Mouse (Mus musculus) WW6 (cell line): Measurements from ENCODE around the gene Erbb2.

Experiments used
- DNase-seq: peaks from one replicate; pipeline ENCODE4 v3.0.0-alpha.2; 2013; ENCODE audit warnings: low read depth, low spot score

Gene Erbb2

DNA sequence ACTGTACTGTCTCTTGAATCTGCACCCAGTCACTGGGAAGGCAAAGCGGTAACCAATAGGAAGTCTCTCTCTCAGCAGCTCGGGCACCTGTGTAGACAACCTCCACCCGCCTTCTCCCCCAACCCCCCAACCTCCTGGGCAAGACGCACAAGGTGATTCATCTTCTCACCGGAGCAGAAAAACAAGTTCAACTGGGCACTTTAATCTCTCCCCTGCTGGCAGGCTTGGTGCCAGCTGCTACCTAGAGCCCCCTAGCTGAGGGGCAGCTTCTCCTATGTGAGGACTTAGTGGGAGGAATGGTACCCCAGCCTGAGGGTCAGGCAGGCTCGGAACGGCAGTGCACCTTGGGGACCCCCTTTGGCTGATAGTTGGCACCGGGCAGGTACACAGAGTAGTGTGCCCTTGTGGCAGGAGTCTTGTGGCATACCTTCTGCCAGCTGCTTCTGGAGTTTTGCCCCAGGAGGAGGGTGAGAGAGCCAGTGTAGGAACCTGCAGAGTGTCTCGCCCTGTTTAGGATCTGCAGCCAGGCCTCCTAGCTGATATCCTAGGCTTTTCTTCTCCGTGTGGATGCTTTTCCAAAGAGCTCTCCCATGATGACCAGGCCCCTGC is 6.8 kb downstream of the Erbb2 start:
- DNase-seq = no peak

DNA sequence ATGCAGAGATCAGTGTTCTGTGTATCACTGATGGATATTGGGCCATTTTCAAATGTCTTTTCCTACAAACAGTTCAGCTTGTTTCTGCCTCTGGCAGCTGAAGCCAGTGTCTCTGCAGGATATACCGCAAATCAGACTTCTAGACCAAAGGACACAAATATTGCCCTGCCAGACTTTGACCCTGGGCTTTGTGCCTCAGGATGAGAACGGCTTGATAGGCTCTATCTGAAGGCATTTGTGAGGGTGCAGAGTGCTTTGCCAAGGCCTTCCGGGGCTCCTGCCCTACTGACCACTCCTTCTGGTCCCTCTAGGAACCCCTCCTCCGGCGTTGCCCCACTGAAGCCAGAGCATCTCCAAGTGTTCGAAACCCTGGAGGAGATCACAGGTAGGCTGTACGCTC is 14.3 kb downstream of the Erbb2 start:
- no peak for DNase-seq

DNA sequence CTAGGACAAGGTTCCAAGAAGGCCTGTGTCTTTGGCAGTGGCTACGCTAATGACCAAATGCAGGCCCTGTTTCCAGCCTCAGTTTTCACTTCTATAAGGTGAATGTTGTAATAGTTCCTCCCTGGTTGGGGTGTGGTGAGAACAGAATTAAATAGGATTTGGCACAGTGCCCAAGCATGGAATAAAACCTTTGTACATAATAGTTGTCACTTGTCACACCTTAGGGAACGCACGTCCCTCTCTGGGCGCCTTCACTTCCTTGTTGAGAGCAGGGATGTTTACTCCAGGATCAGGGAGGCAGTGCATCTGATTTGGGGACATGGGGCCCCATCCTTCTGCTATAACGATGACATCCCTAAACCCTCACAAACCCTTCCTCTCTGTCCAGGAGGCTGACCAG is 16.2 kb downstream of the Erbb2 start:
- no peak for DNase-seq

DNA sequence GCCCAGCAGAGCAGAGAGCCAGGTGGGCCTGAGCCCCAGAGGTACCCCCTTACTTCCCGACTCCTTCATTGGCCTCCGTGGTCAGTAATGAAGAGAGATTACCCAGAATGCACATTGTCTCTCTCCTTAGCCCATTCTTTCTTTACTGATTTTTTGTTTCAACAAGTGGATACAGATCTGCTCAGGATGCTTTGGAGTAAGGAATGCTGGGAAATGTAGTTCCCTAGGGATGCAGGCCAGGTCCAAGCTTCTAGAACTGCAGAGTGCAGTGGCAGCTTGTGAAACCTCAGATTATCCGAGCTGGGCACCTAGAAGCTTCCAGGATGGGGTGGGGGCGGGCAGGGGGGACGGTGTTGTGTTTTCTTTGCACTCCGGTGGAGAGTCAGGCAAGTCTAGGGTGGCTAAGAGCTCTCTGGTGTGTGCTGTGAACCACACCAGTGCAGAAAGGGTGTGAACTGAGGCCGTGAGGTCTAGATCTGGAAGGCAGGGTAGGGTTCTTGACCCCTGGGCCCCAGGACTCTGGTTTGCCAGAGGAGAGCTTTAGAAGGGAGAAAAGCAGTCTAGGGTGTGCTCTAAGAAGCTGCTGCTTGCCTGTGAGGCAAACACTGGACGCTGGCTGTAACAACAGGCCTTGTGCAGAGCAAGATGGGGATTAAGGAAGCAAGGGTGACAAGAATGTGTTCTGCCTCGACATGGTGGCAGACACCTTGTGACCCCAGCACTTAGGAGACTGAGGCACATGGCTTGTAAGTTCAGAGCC is 19.7 kb downstream of the Erbb2 start:
- DNase-seq = no peak

DNA sequence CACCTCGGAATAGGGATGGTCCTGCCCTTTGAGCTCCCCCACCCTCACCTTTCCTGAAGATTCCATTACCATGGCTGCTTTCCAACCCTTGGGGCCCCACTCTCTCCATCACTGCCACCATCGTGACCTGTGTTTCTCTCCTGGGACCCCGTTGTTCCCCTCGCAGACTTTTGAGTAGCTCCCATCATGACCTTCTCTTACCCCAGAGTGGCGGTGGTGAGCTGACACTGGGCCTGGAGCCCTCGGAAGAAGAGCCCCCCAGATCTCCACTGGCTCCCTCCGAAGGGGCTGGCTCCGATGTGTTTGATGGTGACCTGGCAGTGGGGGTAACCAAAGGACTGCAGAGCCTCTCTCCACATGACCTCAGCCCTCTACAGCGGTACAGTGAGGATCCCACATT is 23.5 kb downstream of the Erbb2 start:
- no peak for DNase-seq

DNA sequence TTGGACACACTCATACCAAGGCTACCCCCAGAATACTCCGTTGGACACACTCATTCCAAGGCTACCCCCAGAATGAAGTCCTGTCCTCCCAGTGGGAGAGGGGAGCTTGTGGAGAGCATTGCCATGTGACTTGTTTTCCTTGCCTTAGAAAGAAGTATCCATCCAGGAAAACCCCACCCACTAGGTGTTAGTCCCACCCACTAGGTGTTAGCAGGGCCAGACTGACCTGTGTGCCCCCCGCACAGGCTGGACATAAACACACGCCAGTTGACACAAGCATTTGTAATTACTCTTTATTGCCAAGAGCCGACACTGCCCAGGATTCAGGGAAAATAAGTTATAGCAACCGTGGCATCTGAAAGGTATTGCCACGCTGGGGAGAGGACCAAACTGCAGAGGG is 25.2 kb downstream of the Erbb2 start:
- no peak for DNase-seq

DNA sequence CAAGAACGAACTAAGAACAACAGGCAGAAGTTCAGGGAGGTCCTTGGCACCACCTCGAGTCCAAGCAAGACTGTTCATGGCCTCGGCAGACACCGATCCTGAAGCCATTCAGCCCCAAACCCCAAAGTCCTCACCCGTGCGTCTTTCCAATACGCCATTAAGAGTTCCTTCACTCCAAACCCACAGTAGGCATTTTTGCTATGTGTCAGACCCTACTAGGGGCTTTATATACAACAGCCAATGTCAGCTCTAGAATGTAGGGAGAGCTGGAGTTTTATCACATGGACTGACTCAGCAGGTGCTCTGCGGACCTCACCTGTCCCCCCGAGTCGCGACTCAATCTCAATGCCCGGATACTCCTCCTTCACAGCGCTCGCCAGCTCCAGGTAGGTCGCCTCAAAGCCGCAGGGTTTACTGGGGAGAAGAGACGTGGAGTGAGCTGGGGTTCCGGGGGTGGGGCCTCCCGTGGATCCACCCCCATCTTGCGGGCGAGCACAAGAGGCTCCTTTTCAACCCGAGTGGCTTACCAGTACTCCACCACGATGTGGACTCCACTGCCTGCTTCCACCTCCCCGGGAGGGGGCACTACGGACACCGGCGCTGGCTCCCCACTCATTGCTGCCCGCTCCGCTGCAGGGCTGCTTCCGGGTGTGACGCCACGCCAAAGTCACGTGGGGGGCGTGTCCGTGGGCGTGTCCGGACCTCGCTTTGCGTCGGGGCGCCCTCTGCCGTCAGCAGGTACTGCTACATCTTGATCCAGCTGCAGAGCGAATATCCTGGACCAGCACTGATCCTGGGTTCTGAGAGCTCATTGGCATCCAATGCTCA is 26.3 kb downstream of the Erbb2 start, which contains the start of gene Mien1:
Gene Mien1, minus strand, starts transcription at position 661 of the 828 bp plus-strand sequence.
- DNase-seq = peak; percentile 97

DNA sequence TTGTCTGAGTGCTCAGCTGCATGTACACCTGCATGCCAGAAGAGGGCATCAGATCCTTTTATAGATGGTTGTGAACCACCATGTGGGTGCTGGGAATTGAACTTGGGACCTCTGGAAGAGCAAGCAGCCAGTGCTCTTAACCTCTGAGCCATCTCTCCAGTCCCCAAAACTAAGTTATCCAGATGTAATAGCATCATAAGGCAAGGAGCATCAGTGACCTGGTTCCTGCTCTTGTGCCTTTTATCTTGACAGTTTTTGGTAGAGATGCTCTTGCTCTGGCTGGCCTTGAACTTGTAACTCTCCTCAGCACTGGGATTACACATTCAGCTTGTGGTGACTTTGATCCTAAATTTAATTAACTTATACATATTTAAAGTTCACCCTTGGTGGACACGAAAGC is 31.4 kb downstream of the Erbb2 start:
- no peak for DNase-seq

DNA sequence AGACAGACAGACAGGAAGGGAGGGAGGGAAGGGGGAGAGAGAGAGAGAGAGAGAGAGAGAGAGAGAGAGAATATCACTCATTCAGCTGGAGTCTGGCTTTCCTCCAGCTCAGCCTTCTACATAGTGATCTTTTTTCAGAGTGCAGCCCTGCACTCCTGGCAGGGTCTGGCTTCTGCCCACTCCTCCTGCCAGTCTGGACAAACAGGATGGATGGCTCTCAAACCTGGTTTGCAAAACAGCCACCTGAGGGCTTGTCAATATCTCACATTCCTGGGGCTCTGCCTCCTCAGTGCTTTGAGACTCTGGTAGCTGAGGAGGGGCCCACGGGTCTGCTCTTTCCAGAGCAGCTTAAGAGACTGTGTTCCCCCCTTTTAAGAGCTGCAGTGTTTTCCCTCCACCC is 33.0 kb downstream of the Erbb2 start:
- no peak for DNase-seq

DNA sequence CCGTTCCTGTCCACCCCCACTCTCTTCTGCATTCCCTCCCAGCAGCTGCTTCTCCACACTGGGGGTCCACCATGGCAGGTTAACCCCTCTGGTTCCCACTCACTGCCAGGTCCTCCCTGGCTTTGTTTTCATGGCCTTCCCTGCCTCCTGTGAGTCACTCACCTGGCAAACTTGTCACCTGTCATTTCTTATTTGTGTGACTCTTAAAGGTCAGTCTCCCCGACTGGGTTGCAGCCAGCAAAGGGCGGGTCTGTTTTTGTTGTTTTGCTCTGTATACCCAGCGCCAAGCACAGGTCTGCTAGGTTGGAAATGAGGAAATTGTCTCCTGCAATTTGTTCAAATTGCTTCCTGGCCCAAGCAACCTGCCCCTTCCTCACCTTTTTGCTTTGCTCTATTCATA is 33.4 kb downstream of the Erbb2 start:
- DNase-seq = no peak

DNA sequence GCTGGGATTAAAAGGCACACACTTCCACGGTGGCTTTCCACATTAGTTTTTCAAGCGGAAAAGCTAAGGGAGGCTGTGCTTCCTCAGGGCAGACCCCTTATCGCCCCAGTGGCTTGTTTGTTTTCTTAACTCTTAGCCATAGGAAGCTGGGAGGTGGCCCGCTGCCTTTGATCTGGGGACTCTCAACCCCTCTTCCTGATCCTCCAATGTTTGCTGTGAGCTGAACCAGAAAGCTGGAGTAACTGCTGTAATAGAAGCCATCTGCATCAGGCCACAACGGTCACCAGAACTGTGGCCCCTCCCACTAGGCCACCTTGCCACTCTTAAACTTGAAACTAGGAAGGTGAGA is 33.9 kb downstream of the Erbb2 start, which contains the start of gene Grb7:
Gene Grb7, plus strand, starts transcription at position 182 of the 349 bp plus-strand sequence.
- DNase-seq = no peak

DNA sequence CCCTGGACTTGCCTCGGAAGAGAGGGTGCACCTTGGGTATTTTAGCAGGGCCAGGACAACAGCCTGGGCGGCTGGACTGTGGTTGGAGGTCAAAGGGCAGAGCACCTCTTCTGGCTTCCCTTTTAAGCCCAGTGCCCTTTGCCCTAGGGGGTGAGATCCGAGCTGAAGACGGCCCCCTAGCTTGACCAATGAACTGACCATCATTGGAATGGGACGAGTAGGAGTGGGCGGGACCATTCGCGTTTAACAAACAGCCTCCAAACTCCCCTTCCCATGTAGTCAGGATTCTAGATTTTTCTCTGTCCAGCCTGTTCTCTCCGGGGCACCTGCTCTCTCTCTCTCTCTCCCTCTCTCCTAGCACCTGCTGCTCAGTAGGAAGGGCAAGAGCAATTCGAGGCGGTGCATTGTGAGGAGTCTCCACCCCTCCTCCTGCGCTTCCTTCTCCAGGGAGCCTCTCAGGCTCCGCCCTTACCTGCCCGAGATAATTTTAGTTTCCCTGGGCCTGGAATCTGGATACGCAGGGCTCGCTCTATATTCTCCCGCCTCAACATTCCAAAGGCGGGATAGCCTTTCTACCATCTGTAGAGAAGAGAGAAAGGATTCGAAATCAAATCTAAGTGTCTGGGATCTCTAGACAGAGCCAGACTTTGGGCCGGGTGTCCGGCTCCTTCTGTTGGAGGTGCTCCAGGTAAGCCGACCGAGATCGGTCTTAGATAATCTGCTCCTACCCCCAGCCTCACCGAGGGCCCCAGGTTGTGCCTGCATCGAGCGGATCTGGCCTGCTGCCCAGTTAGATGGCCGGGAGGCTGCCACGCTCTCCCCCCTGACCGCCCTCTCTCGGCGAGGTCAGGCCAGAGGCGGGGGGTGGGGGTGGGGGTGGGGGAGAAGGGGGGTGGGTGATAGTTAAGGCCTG is 34.5 kb downstream of the Erbb2 start:
- DNase-seq = no peak

DNA sequence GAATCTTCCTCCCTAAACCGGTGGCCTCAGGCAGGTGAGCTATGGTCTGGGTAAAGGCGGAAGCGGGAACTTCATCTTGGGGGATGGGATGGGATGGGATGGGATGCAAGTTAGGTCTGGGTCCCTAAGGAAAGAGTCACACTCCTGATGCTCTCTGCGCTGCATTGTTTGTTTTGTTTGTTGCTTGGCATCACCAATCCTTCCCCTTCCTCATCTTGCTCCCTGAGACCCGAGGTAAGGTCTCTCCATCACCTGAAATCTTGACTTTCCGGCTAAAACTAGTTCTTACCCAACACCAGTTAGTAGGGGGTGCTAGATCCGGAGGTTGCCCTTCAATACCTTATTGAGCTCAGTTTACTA is 35.2 kb downstream of the Erbb2 start:
- DNase-seq = no peak

DNA sequence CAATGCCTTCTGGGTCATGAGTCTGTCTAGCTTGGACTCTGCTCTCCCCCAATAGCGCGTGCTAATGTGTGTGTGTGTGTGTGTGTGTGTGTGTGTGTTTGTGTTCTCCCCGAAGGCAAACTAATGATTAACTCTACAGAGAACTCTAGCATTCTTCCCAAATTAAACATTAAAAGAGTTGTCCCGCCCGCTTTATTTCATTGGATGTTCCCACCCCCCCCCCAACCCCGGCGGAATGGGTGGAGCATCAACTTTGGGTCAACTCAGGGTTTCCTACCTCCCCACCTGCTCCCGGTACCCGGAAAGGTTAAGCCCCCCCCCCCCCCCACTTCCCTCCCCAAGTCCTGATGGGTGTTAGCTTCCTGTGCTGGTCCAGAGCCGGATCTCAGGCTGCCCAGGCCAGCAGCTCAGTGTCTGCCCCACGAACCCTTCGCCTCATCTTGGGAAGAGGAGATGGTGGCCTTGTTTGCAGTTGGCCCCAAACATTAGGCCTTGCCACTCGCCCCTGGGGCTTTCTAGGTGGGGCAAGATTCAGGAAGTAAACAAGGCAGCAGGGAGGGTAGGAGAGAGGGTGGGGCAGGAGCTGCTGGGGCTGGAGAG is 36.0 kb downstream of the Erbb2 start:
- DNase-seq = no peak

DNA sequence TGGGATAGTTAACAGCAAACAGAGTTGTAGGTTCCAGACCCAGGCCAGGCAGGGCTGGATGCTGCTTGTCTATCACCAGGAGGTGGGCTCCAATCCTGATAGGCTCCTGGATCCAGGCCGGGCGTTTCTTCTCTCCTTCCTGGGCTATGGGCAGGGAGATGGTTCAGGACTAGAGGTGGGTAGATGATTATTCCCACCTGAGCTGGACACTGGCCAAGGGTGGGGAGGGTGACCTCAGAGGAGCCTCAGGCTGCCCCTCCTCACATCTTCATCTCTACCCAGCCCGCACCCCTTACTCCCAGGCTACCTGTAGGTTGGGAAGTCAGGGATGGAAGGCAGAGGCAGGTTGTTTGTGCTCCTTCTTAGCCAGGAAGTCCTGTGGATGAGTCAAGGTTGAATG is 37.1 kb downstream of the Erbb2 start:
- no peak for DNase-seq

DNA sequence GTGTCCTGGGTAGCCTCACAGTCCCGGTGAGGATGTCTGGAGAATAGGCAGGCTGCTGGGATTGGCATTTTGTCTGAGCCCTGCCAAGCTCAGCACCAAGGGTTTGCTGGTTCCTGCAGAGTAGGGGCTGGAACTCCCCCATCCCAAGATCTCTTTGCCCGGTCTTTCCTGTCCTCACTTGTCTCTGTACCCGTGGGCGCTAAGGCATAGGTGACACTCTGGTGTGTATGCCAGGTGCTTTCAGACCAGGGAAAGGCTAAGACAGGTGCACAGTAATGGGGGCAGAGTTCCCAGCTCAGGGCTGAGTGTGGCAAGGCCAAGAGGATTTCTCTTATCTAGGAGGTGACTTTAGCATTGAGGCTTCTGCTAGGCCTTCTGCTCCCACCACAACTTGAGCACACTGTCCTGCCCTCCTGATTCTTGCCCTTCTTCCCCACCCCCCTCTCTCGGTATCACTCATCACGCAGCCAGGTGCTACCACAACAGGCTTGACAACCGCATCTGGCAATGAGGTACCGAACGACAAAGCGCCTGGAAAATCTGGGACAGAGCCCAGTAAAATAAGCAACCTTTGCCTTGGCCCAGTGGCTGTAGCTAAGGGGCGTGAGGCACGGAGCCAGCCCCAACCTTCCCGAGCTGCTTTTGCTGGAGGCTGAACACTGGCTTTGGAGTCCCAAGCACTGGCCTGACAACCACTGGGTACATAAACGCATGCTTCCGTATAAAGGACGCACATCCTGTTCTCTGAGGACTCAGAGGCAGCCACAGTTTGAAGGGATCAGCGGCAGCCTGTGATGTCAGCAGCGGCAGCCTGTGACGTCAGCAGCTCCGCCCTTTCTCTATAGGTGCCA is 37.9 kb downstream of the Erbb2 start:
- DNase-seq = no peak

DNA sequence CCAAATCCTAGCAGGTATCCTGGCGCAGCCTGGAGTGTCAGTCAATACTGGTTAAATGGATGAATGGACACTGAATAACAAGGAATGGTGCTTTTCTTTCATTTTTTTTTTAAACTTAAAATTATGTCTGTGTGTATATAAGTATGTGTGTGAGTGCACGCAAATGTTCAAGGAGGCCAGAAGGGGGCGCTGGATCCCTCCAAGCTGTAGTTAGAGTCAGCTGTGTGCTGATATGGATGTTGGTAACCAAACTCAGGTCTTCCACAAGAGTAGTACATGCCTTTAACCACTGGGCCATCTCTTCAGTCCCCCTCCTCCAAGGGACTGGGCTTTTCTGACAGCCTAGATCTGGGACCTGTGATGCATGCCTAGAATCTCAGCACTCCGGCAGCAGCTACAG is 43.2 kb downstream of the Erbb2 start:
- DNase-seq = no peak

DNA sequence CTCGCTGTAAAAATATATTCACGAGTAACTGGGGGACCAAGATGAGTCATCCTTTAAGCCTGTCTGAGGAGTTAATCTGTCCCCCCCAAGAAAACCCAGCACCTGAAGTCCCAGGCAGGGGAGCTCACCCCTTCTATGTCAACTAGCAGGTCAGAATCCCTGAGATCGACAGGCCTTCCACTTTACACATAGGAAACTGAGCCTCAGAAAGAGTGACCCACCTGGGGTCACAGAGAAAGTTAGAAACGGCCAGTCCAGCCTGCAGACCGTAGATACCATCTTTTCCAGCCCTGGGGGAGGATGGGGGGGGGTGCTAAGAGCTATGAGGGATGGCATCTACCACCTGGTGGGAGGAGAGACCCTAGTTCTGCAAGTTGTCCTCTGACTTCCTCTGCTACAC is 44.3 kb downstream of the Erbb2 start:
- no peak for DNase-seq

DNA sequence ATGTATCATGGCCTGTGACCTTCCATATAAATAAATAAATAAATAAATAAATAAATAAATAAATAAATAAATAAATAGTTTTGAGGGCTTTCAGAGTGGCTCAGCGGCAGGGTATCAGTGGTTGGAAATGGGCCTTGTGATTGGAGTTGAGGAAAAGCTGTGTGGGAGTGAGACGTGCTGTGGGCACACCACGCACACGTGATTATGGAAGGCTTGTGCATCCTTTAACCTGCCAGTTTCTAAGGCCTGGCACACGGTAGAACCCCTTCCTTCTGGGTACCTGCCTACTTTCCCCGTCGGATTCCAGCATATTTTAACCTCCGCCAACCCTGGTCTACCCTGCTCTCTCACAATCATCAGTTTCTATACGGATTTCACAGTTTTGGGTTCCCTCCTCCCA is 44.7 kb downstream of the Erbb2 start:
- no peak for DNase-seq

DNA sequence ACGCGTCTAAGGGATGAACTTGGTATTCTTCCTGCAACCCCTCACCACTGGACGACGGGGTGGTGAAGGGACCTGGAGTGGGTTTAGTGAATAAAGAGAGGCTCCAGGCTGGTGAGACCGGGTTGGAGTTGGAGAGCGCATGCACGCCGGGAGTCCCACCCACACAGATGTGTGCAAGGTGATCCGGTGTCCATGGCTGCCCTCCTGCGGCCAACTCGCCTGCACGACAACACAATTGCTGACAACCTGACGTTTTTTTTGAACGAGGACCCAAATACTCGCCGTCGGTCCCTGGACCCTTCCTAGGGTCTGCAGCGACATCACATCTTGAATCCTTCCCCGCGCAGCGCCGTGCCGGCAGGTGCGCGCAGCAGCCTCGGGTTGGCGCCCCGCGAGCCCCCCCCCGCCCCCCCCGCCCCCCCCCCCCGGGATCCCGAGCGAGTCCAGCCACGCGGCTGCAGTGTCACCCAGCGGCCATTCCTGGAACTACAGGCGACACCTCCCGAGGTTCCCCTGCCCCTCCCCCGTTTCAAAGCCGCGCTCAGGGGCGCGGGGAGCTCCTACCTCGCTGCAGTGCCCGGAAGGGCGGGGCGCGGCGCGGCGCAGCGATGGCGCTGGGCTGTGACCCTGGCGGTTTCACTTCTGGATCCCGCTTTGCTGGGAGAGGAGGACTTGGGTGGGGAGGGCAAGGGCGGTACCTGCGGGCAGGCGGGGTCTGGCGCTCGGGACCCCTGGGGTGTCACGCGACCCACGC is 45.3 kb downstream of the Erbb2 start:
- DNase-seq = peak; percentile 89
